Mouse (Mus musculus): Measurements from ENCODE around the gene Spaca4.

GRCm38 (mm10) chr7:45710477-45711191, 15.0 kb downstream of the Spaca4 start:
- TF ChIP-seq CTCF (IDR thresholded peaks at IDR 0.05; ENCODE audit: insufficient read depth, low read depth, low read length) = no peak
- TF ChIP-seq POLR2A (IDR thresholded peaks at IDR 0.05; ENCODE audit: insufficient read depth, low read depth, low read length) = peak; percentile 26; the same call in 1 of the 2 replicates
